Mouse (Mus musculus) thymus, postnatal 25 days (tissue): ENCODE measurements around the gene Tmcc3.

ENCODE experiments used
- DNase-seq: peaks from one replicate; pipeline ENCODE4 v3.0.0; 2022

Gene Tmcc3

GRCm38 (mm10) chr10:94332358-94333137 is 20.8 kb downstream of the Tmcc3 start:
- DNase-seq: no peak

GRCm38 (mm10) chr10:94333328-94333727 is 21.6 kb downstream of the Tmcc3 start:
- no peak for DNase-seq

- DNase-seq: no peak
These were observed 23.3 kb downstream of the Tmcc3 start for GRCm38 (mm10) chr10:94335047-94335446.

GRCm38 (mm10) chr10:94336071-94336470 is 24.3 kb downstream of the Tmcc3 start:
- no peak for DNase-seq

- DNase-seq: no peak
These were observed 29.8 kb downstream of the Tmcc3 start for GRCm38 (mm10) chr10:94341501-94341900.

GRCm38 (mm10) chr10:94342256-94342655 is 30.5 kb downstream of the Tmcc3 start:
- DNase-seq: no peak

GRCm38 (mm10) chr10:94343581-94343980 is 31.8 kb downstream of the Tmcc3 start:
- no peak for DNase-seq

- no peak for DNase-seq
These were observed 33.1 kb downstream of the Tmcc3 start for GRCm38 (mm10) chr10:94344631-94345417.

- DNase-seq: no peak
These were observed 33.9 kb downstream of the Tmcc3 start for GRCm38 (mm10) chr10:94345509-94346252.

GRCm38 (mm10) chr10:94346596-94346995 is 34.8 kb downstream of the Tmcc3 start:
- no peak for DNase-seq

GRCm38 (mm10) chr10:94347296-94347695 is 35.5 kb downstream of the Tmcc3 start:
- DNase-seq: no peak

- no peak for DNase-seq
These were observed 36.2 kb downstream of the Tmcc3 start for GRCm38 (mm10) chr10:94347959-94348358.

- no peak for DNase-seq
These were observed 38.5 kb downstream of the Tmcc3 start for GRCm38 (mm10) chr10:94350207-94350606.

- DNase-seq: no peak
These were observed 39.3 kb downstream of the Tmcc3 start for GRCm38 (mm10) chr10:94350896-94351661.

GRCm38 (mm10) chr10:94352172-94352876 is 40.6 kb downstream of the Tmcc3 start:
- no peak for DNase-seq

- no peak for DNase-seq
These were observed 41.4 kb downstream of the Tmcc3 start for GRCm38 (mm10) chr10:94352877-94353853.

- DNase-seq: no peak
These were observed 42.3 kb downstream of the Tmcc3 start for GRCm38 (mm10) chr10:94354005-94354404.

GRCm38 (mm10) chr10:94354427-94354826 is 42.7 kb downstream of the Tmcc3 start:
- DNase-seq: no peak

GRCm38 (mm10) chr10:94356504-94357169 is 44.9 kb downstream of the Tmcc3 start:
- DNase-seq: no peak

- no peak for DNase-seq
These were observed 48.9 kb downstream of the Tmcc3 start for GRCm38 (mm10) chr10:94360664-94361063.
